Mouse (Mus musculus) frontal cortex, adult 2 months (tissue): Measurements from ENCODE around the gene Vmn2r74. TPM values are rescaled to one million over a fixed set of nuclear protein-coding genes. Genes with fewer than 3 reads are reported as not detected.

Experiments
- DNase-seq, 2 experiments: peaks; one replicate each; pipeline ENCODE4 v3.0.0; 2022; ENCODE audit warnings: low spot score in 1 of 2; ENCODE audit errors: extremely low spot score in 1 of 2
- polyA plus RNA-seq: library from polyadenylated mRNA; depleted of rRNA; stranded (reverse); fragments of >200 nt; gene quantifications from 2 replicates; pipeline ENCODE4 v1.2.3, GENCODE M21; 2012; rRNA removed

Gene Vmn2r74
- polyA plus RNA-seq = not detected in 2 replicates

DNA sequence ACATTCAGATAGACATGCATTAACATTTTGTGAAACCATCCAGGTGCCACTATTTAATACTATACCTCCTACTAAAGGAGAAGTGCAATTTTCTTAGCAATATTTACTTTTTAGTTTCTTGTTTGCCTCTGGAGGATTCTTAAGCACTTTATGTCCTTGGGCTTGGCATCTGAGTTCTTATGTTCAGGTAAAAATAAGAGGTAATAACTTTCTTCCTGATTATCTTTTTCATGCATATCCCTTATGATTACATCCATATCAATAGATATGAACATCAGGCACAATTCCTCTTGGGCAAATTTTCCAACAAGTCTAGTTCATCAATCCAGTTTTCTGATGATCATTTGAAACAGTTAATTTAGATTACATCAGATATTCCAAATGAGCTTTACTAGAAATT lies at the start of gene Vmn2r74:
Vmn2r74 (minus strand) TSS at position 101 of the 400 bp plus-strand sequence.
- DNase-seq = no peak

DNA sequence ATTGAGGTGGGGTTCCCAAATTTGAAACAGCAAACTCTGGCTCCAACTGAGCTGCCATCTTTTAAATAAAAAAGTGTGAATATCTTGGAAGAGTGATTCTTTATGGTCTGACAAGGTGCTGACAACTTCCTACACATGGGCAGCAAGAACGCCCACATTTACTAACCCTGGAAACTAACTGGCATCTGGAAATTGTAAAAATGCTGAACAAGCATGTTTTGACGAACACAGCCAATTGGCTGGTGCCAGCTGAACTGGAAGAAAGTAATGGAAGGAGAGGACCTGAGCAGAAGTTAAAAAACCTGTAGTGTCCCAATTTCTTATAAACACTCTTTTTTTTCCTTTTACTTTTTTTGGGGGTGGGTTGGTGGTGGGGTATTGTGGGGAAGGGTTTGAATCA lies 46.1 kb upstream of the Vmn2r74 start:
- DNase-seq = no peak

Other genes starting within 250 kb of the Vmn2r74 start
- gene Vmn2r72, start 206.5 kb downstream of the Vmn2r74 start, polyA plus RNA-seq = not detected in 2 replicates
- gene Vmn2r73, start 85.4 kb downstream of the Vmn2r74 start, polyA plus RNA-seq = not detected in 2 replicates
- gene Vmn2r75, start 210.1 kb upstream of the Vmn2r74 start, polyA plus RNA-seq = not detected in 2 replicates